ENCODE assay signal across 22 mouse cellular contexts in the genomic region with DNA sequence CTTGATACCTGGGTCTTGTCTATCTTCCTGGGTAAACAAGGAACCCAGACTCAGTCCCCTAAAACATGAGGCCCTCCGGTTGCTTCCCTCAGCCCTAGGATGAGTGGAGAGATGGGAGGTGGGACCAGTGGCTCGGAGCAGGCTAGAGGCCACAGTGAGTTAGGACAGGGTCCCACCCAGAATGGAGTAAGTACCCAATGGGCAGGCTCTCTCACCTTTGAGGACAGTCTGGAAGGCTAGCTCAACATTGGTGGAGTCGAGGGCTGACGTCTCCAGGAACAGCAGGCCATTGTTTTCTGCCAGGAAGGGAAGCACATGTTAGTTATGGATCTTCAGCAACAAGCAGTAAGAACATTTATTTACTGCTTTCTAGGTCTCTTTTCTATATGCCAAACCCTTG. TPM values are rescaled to one million over a fixed set of nuclear protein-coding genes. Genes with fewer than 3 reads are reported as not detected.
A peak's percentile ranks its signal among the peaks of the same experiment; 100 is the strongest.
DNase-seq lines count a peak whose midpoint lies in the region; ATAC-seq and TF ChIP-seq lines count a peak whose summit lies in the region.
"Had no signal": no experiment of that assay in that cellular context is flagged by ENCODE, and none has a peak within 500 bp of the region (broad histone marks: within the 10 kb centered on the region; RNA-seq: fewer than 3 reads in every experiment).

No protein-coding gene starts in this region.

- H3K4me1 ChIP-seq in hindbrain, postnatal 0 days (ENCODE audit: insufficient read depth, low read length): peaks cover 8% of the 10 kb centered on the region
- H3K4me1 ChIP-seq in hindbrain, embryonic 16.5 days (ENCODE audit: control insufficient read depth, insufficient read depth, low read depth, low read length): peaks cover 23% of the 10 kb centered on the region
- H3K4me1 ChIP-seq in forebrain, embryonic 15.5 days: peaks cover 48% of the 10 kb centered on the region

- H3K27ac ChIP-seq in hindbrain, postnatal 0 days: peak overlapping the region; percentile 76
- no peak overlapping the region; the same call in 1 of the 2 replicates for H3K27ac ChIP-seq in hindbrain, embryonic 16.5 days (ENCODE audit: low read depth, low read length)
- H3K27ac ChIP-seq in forebrain, embryonic 15.5 days (replicated peaks): peak overlapping the region; percentile 51
- H3K27ac ChIP-seq: liver, embryonic 12.5 days had no signal

- no peak for ATAC-seq in hindbrain, postnatal 0 days
- no peak for ATAC-seq in hindbrain, embryonic 16.5 days
- no peak for ATAC-seq in forebrain, embryonic 15.5 days (replicated peaks)
- no peak for ATAC-seq in megakaryocyte progenitor cell, adult 5-6 weeks (replicated peaks; ENCODE audit: poor library complexity)
- ATAC-seq: inflammation-experienced regulatory T-cells, adult 6 months; liver, embryonic 12.5 days had no signal

- no peak overlapping the region for H3K4me2 ChIP-seq in hindbrain, postnatal 0 days (ENCODE audit: low read depth, low read length)
- no peak overlapping the region for H3K4me2 ChIP-seq in hindbrain, embryonic 16.5 days (ENCODE audit: low read length)
- no peak overlapping the region for H3K4me2 ChIP-seq in forebrain, embryonic 15.5 days (replicated peaks)
- H3K4me2 ChIP-seq: liver, embryonic 12.5 days; lung, embryonic 14.5 days had no signal

- no peak for TF ChIP-seq CTCF in hindbrain, postnatal 0 days (IDR thresholded peaks at IDR 0.05; ENCODE audit: low read depth)

- no peaks in the 10 kb centered on the region for H3K27me3 ChIP-seq in hindbrain, postnatal 0 days (ENCODE audit: insufficient read depth, low read length)
- H3K27me3 ChIP-seq in hindbrain, embryonic 16.5 days (replicated peaks; ENCODE audit: control insufficient read depth, insufficient read depth, low read length): no peaks in the 10 kb centered on the region
- H3K27me3 ChIP-seq in forebrain, embryonic 15.5 days: no peaks in the 10 kb centered on the region
- H3K27me3 ChIP-seq: liver, embryonic 12.5 days had no signal

- H3K4me3 ChIP-seq in hindbrain, postnatal 0 days (ENCODE audit: low read length): no peak overlapping the region
- no peak overlapping the region for H3K4me3 ChIP-seq in hindbrain, embryonic 16.5 days (ENCODE audit: low read length)
- H3K4me3 ChIP-seq in forebrain, embryonic 15.5 days: no peak overlapping the region
- H3K4me3 ChIP-seq: liver, embryonic 12.5 days had no signal

- peaks cover 14% of the 10 kb centered on the region for H3K36me3 ChIP-seq in hindbrain, postnatal 0 days (ENCODE audit: insufficient read depth, low read length)
- peaks cover 10% of the 10 kb centered on the region for H3K36me3 ChIP-seq in hindbrain, embryonic 16.5 days (ENCODE audit: control insufficient read depth, insufficient read depth, low read length)
- H3K36me3 ChIP-seq in forebrain, embryonic 15.5 days: peaks cover 25% of the 10 kb centered on the region

- 69% methylated on average over 4 of the region's 4 CpGs for WGBS in hindbrain, postnatal 0 days
- WGBS in hindbrain, embryonic 16.5 days: 72% methylated on average over 4 of the region's 4 CpGs
- WGBS in forebrain, embryonic 15.5 days: 63% methylated on average over 4 of the region's 4 CpGs

- no peaks in the 10 kb centered on the region for H3K9me3 ChIP-seq in hindbrain, postnatal 0 days (ENCODE audit: low read length)
- no peaks in the 10 kb centered on the region for H3K9me3 ChIP-seq in hindbrain, embryonic 16.5 days (ENCODE audit: control insufficient read depth, low read length)
- no peaks in the 10 kb centered on the region for H3K9me3 ChIP-seq in forebrain, embryonic 15.5 days
- H3K9me3 ChIP-seq: liver, embryonic 12.5 days had no signal

- H3K9ac ChIP-seq in hindbrain, postnatal 0 days (replicated peaks; ENCODE audit: low read length): no peak overlapping the region
- no peak overlapping the region for H3K9ac ChIP-seq in hindbrain, embryonic 16.5 days (ENCODE audit: low read depth, low read length)
- H3K9ac ChIP-seq in forebrain, embryonic 15.5 days (replicated peaks): no peak overlapping the region
- H3K9ac ChIP-seq: liver, embryonic 12.5 days; lung, embryonic 14.5 days had no signal

- DNase-seq in cerebellum, postnatal 10 days: peak; percentile 66 to 68
- no peak for DNase-seq in cerebellum, adult 9-10 months
- DNase-seq in hindbrain, postnatal 0 days (ENCODE audit: low spot score): no peak
- peak; percentile 50 for DNase-seq in brain, adult 2 months (ENCODE audit: low read depth, low spot score)
- DNase-seq in thymus, postnatal 0 days (ENCODE audit: low spot score): no peak
- DNase-seq: gastrocnemius, postnatal 25 days; kidney, adult 9 months; kidney, postnatal 36 days; layer of hippocampus, adult 9-11 months; lung, embryonic 14.5 days; spleen, adult 18-20 months; thymus, postnatal 14 days had no signal

RNA-seq across cellular contexts. Expression of gene Rab25, which starts 5.6 kb away (rescaled TPM):
- not detected in 2 replicates for total RNA-seq in hindbrain, postnatal 0 days (2014; rRNA removed)
- polyA plus RNA-seq in hindbrain, postnatal 0 days (2015; fragmentation: Nextera tagmentation; extraction: Ambion mirVana): 0.44 and 1.3 TPM in 2 replicates
- 0.15 TPM in 1 of 2 replicates, not detected in the other for polyA plus RNA-seq in hindbrain, embryonic 16.5 days (2015; fragmentation: Nextera tagmentation; extraction: Ambion mirVana)
- 0.15 and 0.28 TPM in 2 replicates for polyA plus RNA-seq in forebrain, embryonic 15.5 days (2015; fragmentation: Nextera tagmentation; extraction: Ambion mirVana)
- total RNA-seq in megakaryocyte progenitor cell, adult 5-6 weeks (2015): 0.17 TPM in 1 of 2 replicates, not detected in the other
- 0.37 TPM in 1 of 2 replicates, not detected in the other for total RNA-seq in megakaryocyte progenitor cell, adult 5-6 weeks (2017)
- 2.7 and 3.5 TPM in 2 replicates for polyA plus RNA-seq in thymus, postnatal 0 days (2015; fragmentation: Nextera tagmentation; extraction: Ambion mirVana)
- total RNA-seq: adrenal gland, adult 18-20 months; common myeloid progenitor, adult 5-6 weeks; gastrocnemius, postnatal 25 days; heart, adult 8-10 months; left cerebral cortex, postnatal 14 days had no signal
- polyA plus RNA-seq: heart, postnatal 0 days; inflammation-experienced regulatory T-cells, adult 6 months had no signal

RNA-seq across cellular contexts. Expression of gene Mex3a, which starts 10.3 kb away (rescaled TPM):
- 52.3 and 54.5 TPM in 2 replicates for total RNA-seq in hindbrain, postnatal 0 days (2014; rRNA removed)
- 13.9 and 15.3 TPM in 2 replicates for polyA plus RNA-seq in hindbrain, postnatal 0 days (2015; fragmentation: Nextera tagmentation; extraction: Ambion mirVana)
- 20.4 and 22.1 TPM in 2 replicates for polyA plus RNA-seq in hindbrain, embryonic 16.5 days (2015; fragmentation: Nextera tagmentation; extraction: Ambion mirVana)
- polyA plus RNA-seq in forebrain, embryonic 15.5 days (2015; fragmentation: Nextera tagmentation; extraction: Ambion mirVana): 50.6 and 55.6 TPM in 2 replicates
- 3.8 and 3.9 TPM in 2 replicates for total RNA-seq in megakaryocyte progenitor cell, adult 5-6 weeks (2015)
- 1.7 and 2.8 TPM in 2 replicates for total RNA-seq in megakaryocyte progenitor cell, adult 5-6 weeks (2017)
- polyA plus RNA-seq in thymus, postnatal 0 days (2015; fragmentation: Nextera tagmentation; extraction: Ambion mirVana): 8.1 and 10.3 TPM in 2 replicates

RNA-seq across cellular contexts. Expression of gene Lamtor2, which starts 10.4 kb away (rescaled TPM):
- 45.1 and 59.2 TPM in 2 replicates for total RNA-seq in hindbrain, postnatal 0 days (2014; rRNA removed)
- polyA plus RNA-seq in hindbrain, postnatal 0 days (2015; fragmentation: Nextera tagmentation; extraction: Ambion mirVana): 189 and 198 TPM in 2 replicates
- 184 and 218 TPM in 2 replicates for polyA plus RNA-seq in hindbrain, embryonic 16.5 days (2015; fragmentation: Nextera tagmentation; extraction: Ambion mirVana)
- 169 and 187 TPM in 2 replicates for polyA plus RNA-seq in forebrain, embryonic 15.5 days (2015; fragmentation: Nextera tagmentation; extraction: Ambion mirVana)
- total RNA-seq in megakaryocyte progenitor cell, adult 5-6 weeks (2015): 42.4 and 46.4 TPM in 2 replicates
- 93.9 and 115 TPM in 2 replicates for total RNA-seq in megakaryocyte progenitor cell, adult 5-6 weeks (2017)
- 150 and 153 TPM in 2 replicates for polyA plus RNA-seq in thymus, postnatal 0 days (2015; fragmentation: Nextera tagmentation; extraction: Ambion mirVana)

RNA-seq across cellular contexts. Expression of gene Ubqln4, which starts 11.1 kb away (rescaled TPM):
- 119 and 131 TPM in 2 replicates for total RNA-seq in hindbrain, postnatal 0 days (2014; rRNA removed)
- 29.4 and 29.8 TPM in 2 replicates for polyA plus RNA-seq in hindbrain, postnatal 0 days (2015; fragmentation: Nextera tagmentation; extraction: Ambion mirVana)
- 40.1 and 44.4 TPM in 2 replicates for polyA plus RNA-seq in hindbrain, embryonic 16.5 days (2015; fragmentation: Nextera tagmentation; extraction: Ambion mirVana)
- 45.8 and 47.6 TPM in 2 replicates for polyA plus RNA-seq in forebrain, embryonic 15.5 days (2015; fragmentation: Nextera tagmentation; extraction: Ambion mirVana)
- total RNA-seq in megakaryocyte progenitor cell, adult 5-6 weeks (2015): 42.0 and 49.7 TPM in 2 replicates
- total RNA-seq in megakaryocyte progenitor cell, adult 5-6 weeks (2017): 40.6 and 47.5 TPM in 2 replicates
- polyA plus RNA-seq in thymus, postnatal 0 days (2015; fragmentation: Nextera tagmentation; extraction: Ambion mirVana): 14.6 and 16.2 TPM in 2 replicates

RNA-seq across cellular contexts. Expression of gene Lmna, which starts 32.7 kb away (rescaled TPM):
- 59.7 and 60.8 TPM in 2 replicates for total RNA-seq in hindbrain, postnatal 0 days (2014; rRNA removed)
- polyA plus RNA-seq in hindbrain, postnatal 0 days (2015; fragmentation: Nextera tagmentation; extraction: Ambion mirVana): 59.1 and 61.1 TPM in 2 replicates
- 62.3 and 70.4 TPM in 2 replicates for polyA plus RNA-seq in hindbrain, embryonic 16.5 days (2015; fragmentation: Nextera tagmentation; extraction: Ambion mirVana)
- polyA plus RNA-seq in forebrain, embryonic 15.5 days (2015; fragmentation: Nextera tagmentation; extraction: Ambion mirVana): 23.4 and 27.5 TPM in 2 replicates
- 2.3 and 2.6 TPM in 2 replicates for total RNA-seq in megakaryocyte progenitor cell, adult 5-6 weeks (2015)
- 5.8 and 9.8 TPM in 2 replicates for total RNA-seq in megakaryocyte progenitor cell, adult 5-6 weeks (2017)
- polyA plus RNA-seq in thymus, postnatal 0 days (2015; fragmentation: Nextera tagmentation; extraction: Ambion mirVana): 40.6 and 43.8 TPM in 2 replicates

Comparison
In these comparisons a context has a peak if more than half of its experiments do, and no peak if none do; other contexts are left out.
1. DNase-seq: peak in cerebellum, postnatal 10 days (2 of 2) and brain, adult 2 months (single experiment); none in cerebellum, adult 9-10 months (single experiment), hindbrain, postnatal 0 days (single experiment) and thymus, postnatal 0 days (single experiment).